Mouse (Mus musculus): ENCODE data around the gene Pdgfb.

DNA sequence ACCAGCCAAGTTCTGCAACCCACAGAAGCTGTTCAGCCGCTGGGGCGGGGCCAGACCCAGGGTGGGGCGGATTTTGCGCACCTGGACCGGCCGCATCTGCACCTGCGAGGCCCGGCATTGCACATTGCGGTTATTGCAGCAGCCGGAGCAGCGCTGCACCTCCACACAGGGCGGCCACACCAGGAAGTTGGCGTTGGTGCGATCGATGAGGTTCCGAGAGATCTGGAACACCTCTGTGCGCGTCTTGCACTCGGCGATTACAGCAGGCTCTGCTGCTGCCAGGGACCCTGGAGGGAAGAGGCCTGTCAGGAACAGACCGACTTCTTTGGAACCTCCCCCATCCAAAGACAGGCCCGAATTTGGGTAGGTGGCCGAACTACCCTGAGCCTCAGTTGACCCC lies 13.2 kb downstream of the Pdgfb start:
- TF ChIP-seq ZC3H11A (IDR thresholded peaks at IDR 0.05; ENCODE audit: borderline replicate concordance, low read depth, low read length) (no peak), CHD2 (IDR thresholded peaks at IDR 0.05; ENCODE audit: low read depth, low read length) (peak; percentile 62; the same call in 1 of the 2 replicates), ZNF384 (IDR thresholded peaks at IDR 0.05; ENCODE audit: low read depth, low read length) (no peak)

All from ES-E14 (cell line).